Mouse (Mus musculus) neural tube, embryonic 12.5 days (tissue): ENCODE data around the gene Zfp202. TPM values are rescaled to one million over a fixed set of nuclear protein-coding genes. Genes with fewer than 3 reads are reported as not detected.

Experiments used
- ATAC-seq: fragments of 200-750 bp; cut with Nextera tagmentation; 2 replicates; pipeline ENCODE4 v1.8.0; 2017; ENCODE audit warnings: low read depth, mild to moderate bottlenecking, moderate TSS enrichment, moderate library complexity; ENCODE audit not compliant: low FRiP score
- H3K27ac ChIP-seq: fragments of 300-500 bp; sonication (generic); 2 replicates; pipeline ENCODE4 v1.5.1; 2016
- H3K27me3 ChIP-seq: fragments of 300-500 bp; sonication (generic); replicated peaks from 2 replicates; pipeline ENCODE4 v1.6.1; 2016; ENCODE audit warnings: mild to moderate bottlenecking
- H3K36me3 ChIP-seq: fragments of 300-500 bp; sonication (generic); 2 replicates; pipeline ENCODE4 v1.6.1; 2016; ENCODE audit warnings: mild to moderate bottlenecking
- H3K4me1 ChIP-seq: fragments of 300-500 bp; sonication (generic); 2 replicates; pipeline ENCODE4 v1.6.1; 2016
- H3K4me2 ChIP-seq: fragments of 300-500 bp; sonication (generic); replicated peaks from 2 replicates; pipeline ENCODE4 v1.6.1; 2016; ENCODE audit warnings: mild to moderate bottlenecking
- H3K4me3 ChIP-seq: fragments of 300-500 bp; sonication (generic); 2 replicates; pipeline ENCODE4 v1.5.1; 2016
- H3K9ac ChIP-seq: fragments of 300-500 bp; sonication (generic); 2 replicates; pipeline ENCODE4 v1.6.1; 2016; ENCODE audit warnings: mild to moderate bottlenecking
- H3K9me3 ChIP-seq: fragments of 300-500 bp; sonication (generic); 2 replicates; pipeline ENCODE4 v1.6.1; 2016; ENCODE audit warnings: mild to moderate bottlenecking
- WGBS: fragments of 180-500 bp; shearing (Covaris S2); methylation state at CpG from one replicate; pipeline ENCODE4 v1.1.7; 2016; 5-methylcytosine and 5-hydroxymethylcytosine counted together
- polyA plus RNA-seq: library from polyadenylated mRNA; unstranded; fragments of >200 nt; fragmentation: Nextera tagmentation; extraction: Ambion mirVana; gene quantifications from 2 replicates; pipeline ENCODE4 v1.2.1, GENCODE M21; 2016

Gene Zfp202
- polyA plus RNA-seq, 1 experiment from 2014 or later: 8.1 TPM

DNA sequence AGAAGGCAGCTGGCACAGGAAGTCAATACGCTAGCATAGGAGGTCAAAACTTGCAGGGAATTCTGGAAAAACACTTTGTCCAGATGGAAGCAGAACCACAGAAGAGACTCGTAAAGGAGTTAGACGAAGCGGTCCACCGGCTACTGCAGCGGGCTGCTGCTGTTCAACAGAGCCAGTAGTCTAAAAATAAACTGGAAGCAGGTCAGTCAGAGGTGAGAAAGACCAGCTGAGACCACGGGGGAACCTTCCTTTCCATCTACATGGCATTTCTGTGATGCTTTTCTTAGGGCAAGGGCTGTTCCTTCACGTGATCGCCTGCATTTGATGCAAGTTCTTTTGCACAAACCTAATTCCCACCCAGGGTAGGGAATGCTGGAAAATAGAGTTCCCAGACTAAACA, 53.4 kb downstream of the Zfp202 start:
- Histone ChIP-seq H3K4me2 (no peak overlapping the region), H3K9me3 (no peaks in the 10 kb centered on the region), H3K36me3 (no peaks in the 10 kb centered on the region), H3K27ac (no peak overlapping the region), H3K27me3 (no peaks in the 10 kb centered on the region), H3K9ac (no peak overlapping the region), H3K4me1 (peaks cover 8% of the 10 kb centered on the region; the same call in 1 of the 2 replicates), H3K4me3 (no peak overlapping the region)
- 74% methylated on average over 9 of the region's 9 CpGs for WGBS
- ATAC-seq: no peak

- H3K4me3 ChIP-seq: no peak overlapping the region
- H3K27me3 ChIP-seq: no peaks in the 10 kb centered on the region
- H3K4me1 ChIP-seq: peaks cover 5% of the 10 kb centered on the region; the same call in 1 of the 2 replicates
- H3K9ac ChIP-seq: no peak overlapping the region
- no peak overlapping the region for H3K27ac ChIP-seq
- H3K36me3 ChIP-seq: no peaks in the 10 kb centered on the region
- H3K9me3 ChIP-seq: no peaks in the 10 kb centered on the region
- no peak overlapping the region for H3K4me2 ChIP-seq
- WGBS: 76% methylated on average over 7 of the region's 7 CpGs
- no peak for ATAC-seq
Observed at GRCm38 (mm10) chr9:40245974-40246665, 54.0 kb downstream of the Zfp202 start.

GRCm38 (mm10) chr9:40246702-40247101, 54.6 kb downstream of the Zfp202 start:
- H3K9me3 ChIP-seq: no peaks in the 10 kb centered on the region
- H3K4me1 ChIP-seq: no peaks in the 10 kb centered on the region
- no peak overlapping the region for H3K9ac ChIP-seq
- H3K27ac ChIP-seq: no peak overlapping the region
- no peaks in the 10 kb centered on the region for H3K27me3 ChIP-seq
- no peak overlapping the region for H3K4me2 ChIP-seq
- no peak for ATAC-seq
- H3K36me3 ChIP-seq: no peaks in the 10 kb centered on the region
- 80% methylated on average over 6 of the region's 6 CpGs for WGBS
- H3K4me3 ChIP-seq: no peak overlapping the region

- H3K4me3 ChIP-seq: no peak overlapping the region
- no peak overlapping the region for H3K27ac ChIP-seq
- no peaks in the 10 kb centered on the region for H3K36me3 ChIP-seq
- 85% methylated on average over 1 of the region's 1 CpGs for WGBS
- no peak for ATAC-seq
- H3K4me2 ChIP-seq: no peak overlapping the region
- H3K9me3 ChIP-seq: no peaks in the 10 kb centered on the region
- no peaks in the 10 kb centered on the region for H3K4me1 ChIP-seq
- H3K9ac ChIP-seq: no peak overlapping the region
- H3K27me3 ChIP-seq: no peaks in the 10 kb centered on the region
Observed at GRCm38 (mm10) chr9:40249106-40249505, 57.0 kb downstream of the Zfp202 start.

- H3K4me1 ChIP-seq: no peaks in the 10 kb centered on the region
- no peaks in the 10 kb centered on the region for H3K9me3 ChIP-seq
- 84% methylated on average over 3 of the region's 3 CpGs for WGBS
- no peak for ATAC-seq
- no peak overlapping the region for H3K27ac ChIP-seq
- H3K4me3 ChIP-seq: no peak overlapping the region
- H3K27me3 ChIP-seq: no peaks in the 10 kb centered on the region
- no peak overlapping the region for H3K4me2 ChIP-seq
- H3K36me3 ChIP-seq: no peaks in the 10 kb centered on the region
- no peak overlapping the region for H3K9ac ChIP-seq
Observed at GRCm38 (mm10) chr9:40252459-40252858, 60.3 kb downstream of the Zfp202 start.

Other genes with a start within 250 kb of the Zfp202 start
- 0.11 TPM in 1 of 2 replicates, not detected in the other for gene Olfr975, start 240.3 kb upstream of the Zfp202 start, polyA plus RNA-seq
- gene Olfr976, start 231.2 kb upstream of the Zfp202 start, polyA plus RNA-seq: not detected in 2 replicates
- not detected in 2 replicates for gene Olfr978, start 200.2 kb upstream of the Zfp202 start, polyA plus RNA-seq
- not detected in 2 replicates for gene Olfr979, start 188.9 kb upstream of the Zfp202 start, polyA plus RNA-seq
- not detected in 2 replicates for gene Olfr980, start 182.7 kb upstream of the Zfp202 start, polyA plus RNA-seq
- gene Olfr981, start 170.9 kb upstream of the Zfp202 start, polyA plus RNA-seq: not detected in 2 replicates
- gene Olfr982, start 118.5 kb upstream of the Zfp202 start, polyA plus RNA-seq: not detected in 2 replicates
- gene Olfr983, start 98.7 kb upstream of the Zfp202 start, polyA plus RNA-seq: not detected in 2 replicates
- gene Olfr984, start 78.1 kb upstream of the Zfp202 start, polyA plus RNA-seq: not detected in 2 replicates
- not detected in 2 replicates for gene Olfr985, start 62.1 kb upstream of the Zfp202 start, polyA plus RNA-seq
- not detected in 2 replicates for gene Tmem225, start 44.2 kb upstream of the Zfp202 start, polyA plus RNA-seq
- not detected in 2 replicates for gene Olfr986, start 11.4 kb upstream of the Zfp202 start, polyA plus RNA-seq
- 53.8 and 61.0 TPM in 2 replicates for gene Scn3b, start 76.9 kb downstream of the Zfp202 start, polyA plus RNA-seq